Mouse (Mus musculus): Measurements from ENCODE around the gene Oosp3.

GRCm38 (mm10) chr19:11712451-11712850, 15.6 kb downstream of the Oosp3 start:
- TF ChIP-seq CTCF (IDR thresholded peaks at IDR 0.05; ENCODE audit: extremely low read depth, insufficient read depth, low read length) (no peak), POLR2A (IDR thresholded peaks at IDR 0.05; ENCODE audit: extremely low read depth, insufficient read depth, low read length) (no peak)
